Mouse (Mus musculus) liver, embryonic 14.5 days (tissue): ENCODE results near the gene Gm11273. TPM values are rescaled to one million over a fixed set of nuclear protein-coding genes. Genes with fewer than 3 reads are reported as not detected.
"Not testable (repeated sequence)": the region's sequence is repeated elsewhere in the genome, so short reads cannot be mapped to it uniquely, and the experiment has no call there.

Experiments
- ATAC-seq: fragments of 200-750 bp; cut with Nextera tagmentation; 2 replicates; pipeline ENCODE4 v1.8.0; 2017; ENCODE audit warnings: moderate number of reproducible peaks, mild to moderate bottlenecking, moderate library complexity; ENCODE audit not compliant: insufficient read depth
- DNase-seq, 3 experiments: peaks; one replicate each; pipeline ENCODE4 v3.0.0-alpha.2; 2012 to 2013; ENCODE audit warnings: low read depth in 3 of 3, low spot score in 3 of 3
- H3K27ac ChIP-seq: fragments of 300-500 bp; sonication (generic); 2 replicates; pipeline ENCODE4 v1.5.1; 2014; ENCODE audit warnings: moderate library complexity, mild to moderate bottlenecking, control low read depth, inconsistent platforms
- H3K27me3 ChIP-seq: fragments of 300-500 bp; sonication (generic); 2 replicates; pipeline ENCODE4 v1.6.1; 2014; ENCODE audit warnings: mild to moderate bottlenecking, low read length, moderate library complexity; ENCODE audit not compliant: control insufficient read depth, insufficient read depth
- H3K36me3 ChIP-seq: fragments of 300-500 bp; sonication (generic); replicated peaks from 2 replicates; pipeline ENCODE4 v1.6.1; 2014; ENCODE audit warnings: low read depth; ENCODE audit not compliant: control insufficient read depth, insufficient read depth
- H3K4me1 ChIP-seq, 2 experiments: fragments of 200-500 bp in 1 of 2; fragments of 300-500 bp in 1 of 2; sonication (generic) in 1 of 2; replicated peaks; 2 replicates each; pipeline ENCODE4 v1.6.1; 2012 to 2014; ENCODE audit warnings: antibody characterized with exemption in 1 of 2, inconsistent platforms in 1 of 2, low read length in 1 of 2; ENCODE audit not compliant: control insufficient read depth in 2 of 2, insufficient read depth in 2 of 2
- H3K4me2 ChIP-seq: fragments of 300-500 bp; sonication (generic); 2 replicates; pipeline ENCODE4 v1.6.1; 2014; ENCODE audit warnings: low read depth, mild to moderate bottlenecking, control low read depth, moderate library complexity
- H3K4me3 ChIP-seq, 2 experiments: fragments of 200-500 bp in 1 of 2; fragments of 300-500 bp in 1 of 2; sonication (generic) in 1 of 2; 2 replicates each; pipeline ENCODE4 v1.5.1; 2012 to 2014; ENCODE audit warnings: low read depth in 2 of 2, low read length in 2 of 2, mild to moderate bottlenecking in 2 of 2, control low read depth in 1 of 2, inconsistent platforms in 1 of 2, moderate library complexity in 1 of 2; ENCODE audit not compliant: insufficient read depth in 1 of 2
- H3K9ac ChIP-seq: fragments of 300-500 bp; sonication (generic); replicated peaks from 2 replicates; pipeline ENCODE4 v1.6.1; 2014; ENCODE audit warnings: mild to moderate bottlenecking, control low read depth, moderate library complexity
- H3K9me3 ChIP-seq: fragments of 300-500 bp; sonication (generic); 2 replicates; pipeline ENCODE4 v1.6.1; 2016; ENCODE audit warnings: low read length, mixed read lengths; ENCODE audit not compliant: control insufficient read depth
- CTCF ChIP-seq: IDR thresholded peaks from 2 replicates; pipeline ENCODE4 v1.5.1; 2016; ENCODE audit warnings: antibody characterized with exemption, low read depth, control low read depth
- EP300 ChIP-seq: IDR thresholded peaks from 2 replicates; pipeline ENCODE4 v1.6.1; 2016; ENCODE audit warnings: antibody characterized with exemption, low read depth
- WGBS: fragments of 180-500 bp; shearing (Covaris S2); extraction: QIAGEN DNeasy Blood & Tissue Kit; methylation state at CpG from one replicate; pipeline ENCODE4 v1.1.7; 2014; ENCODE audit not compliant: insufficient replicate concordance; 5-methylcytosine and 5-hydroxymethylcytosine counted together
- polyA plus RNA-seq, 2 experiments: library from polyadenylated mRNA; depleted of rRNA in 1 of 2; stranded (reverse) in 1 of 2; unstranded in 1 of 2; fragments of >200 nt; fragmentation: Nextera tagmentation in 1 of 2; extraction: Ambion mirVana in 1 of 2; gene quantifications; 2 replicates each; pipeline versions ENCODE4 v1.2.1 to v1.2.3; 2012 to 2014

The Gm11273 gene
- polyA plus RNA-seq, 2 experiments = 5.5 to 5.7 TPM

DNA sequence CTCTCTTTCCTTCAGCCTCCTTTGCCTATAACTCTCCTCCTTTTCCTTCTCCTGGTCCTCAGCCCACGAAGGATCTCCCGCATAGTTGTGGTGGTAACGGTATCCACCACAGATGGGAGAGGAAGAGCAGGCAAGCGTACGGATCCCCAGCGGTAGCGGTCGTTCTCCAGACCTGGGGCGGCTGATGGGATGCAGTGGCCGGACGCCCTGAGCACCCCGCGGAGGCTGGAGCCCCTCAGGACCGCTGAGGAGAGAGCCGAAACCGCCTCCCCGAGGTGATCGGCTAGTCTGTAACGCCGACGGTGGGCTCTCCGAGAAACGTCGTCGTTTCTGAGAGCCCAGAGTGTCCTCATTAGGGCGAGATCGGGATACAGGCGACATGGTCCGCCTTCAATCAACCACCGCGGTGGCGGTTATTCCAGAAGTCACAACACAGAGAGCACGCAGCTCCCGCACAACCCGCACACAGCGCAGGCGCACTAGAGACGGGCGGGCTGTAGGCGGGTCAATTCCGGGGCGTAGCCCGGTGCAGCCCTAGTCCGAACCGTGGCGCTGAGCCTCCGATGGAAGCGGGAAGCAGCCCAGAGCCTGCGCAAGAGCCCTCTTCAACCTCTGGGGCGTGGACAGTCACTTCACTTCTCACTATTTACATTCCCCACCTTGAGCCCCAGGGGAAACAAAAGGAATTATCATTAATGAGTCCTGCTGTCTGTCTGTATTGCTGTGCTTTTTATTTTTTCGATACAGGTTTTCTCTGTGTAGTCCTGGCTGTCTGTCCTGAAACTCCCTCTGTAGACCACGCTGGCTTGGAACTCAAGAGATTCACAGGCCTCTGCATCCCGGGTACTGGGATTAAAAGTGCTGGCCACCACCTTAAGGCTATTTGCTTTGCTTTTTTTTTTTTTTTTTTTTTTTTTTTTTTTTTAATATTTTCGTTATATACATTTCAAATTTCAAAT, 32.9 kb downstream of the Gm11273 start, which contains the start of gene Nkapl:
TSS of gene Nkapl (minus strand) at position 449 of the 959 bp plus-strand sequence.
- Histone ChIP-seq H3K4me3 (peak within 1 kb of the TSS; percentile 64 to 84), H3K9ac (peak within 1 kb of the TSS; percentile 76), H3K4me2 (peak within 1 kb of the TSS; percentile 97), H3K27ac (no peak within 1 kb of the TSS), H3K4me1 (peaks cover 7 to 8% of the 10 kb centered on the region in 2 experiments), H3K27me3 (peaks cover 8% of the 10 kb centered on the region), H3K9me3 (no peaks in the 10 kb centered on the region), H3K36me3 (no peaks in the 10 kb centered on the region)
- WGBS = under 1% methylated on average over 54 of the region's 54 CpGs
- peak; percentile 100 for ATAC-seq
- DNase-seq = peak; percentile 81 to 85 (median 82)
- TF ChIP-seq EP300 (no peak), CTCF (peak; percentile 29)

DNA sequence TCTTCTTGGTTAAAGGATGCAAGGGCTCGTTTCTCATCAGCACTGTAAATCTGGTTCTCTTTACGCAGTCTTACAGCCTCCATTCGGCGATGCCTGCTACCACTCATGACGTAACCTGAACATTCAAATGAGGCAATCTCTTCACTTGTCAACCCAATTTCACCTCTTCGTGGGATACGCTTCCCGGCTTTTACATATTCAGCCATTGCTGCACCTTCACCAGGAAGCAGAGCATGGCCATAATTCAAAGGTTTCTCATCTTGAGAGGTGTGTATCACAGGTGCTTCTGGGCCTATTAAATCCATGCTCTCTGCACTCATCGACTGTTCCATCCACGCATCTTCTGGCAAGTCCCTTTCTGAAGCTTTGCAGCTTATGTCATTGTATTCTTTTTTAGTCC, 33.9 kb downstream of the Gm11273 start:
- TF ChIP-seq CTCF = no peak
- TF ChIP-seq EP300 = no peak
- H3K36me3 ChIP-seq = no peaks in the 10 kb centered on the region
- H3K27ac ChIP-seq = no peak overlapping the region
- H3K9me3 ChIP-seq = no peaks in the 10 kb centered on the region
- no peak overlapping the region for H3K4me3 ChIP-seq
- WGBS = 70% methylated on average over 10 of the region's 10 CpGs
- peaks cover 3 to 6% of the 10 kb centered on the region in 2 experiments for H3K4me1 ChIP-seq
- H3K9ac ChIP-seq = no peak overlapping the region
- ATAC-seq = no peak
- peak overlapping the region; percentile 97 for H3K4me2 ChIP-seq
- peaks cover 8% of the 10 kb centered on the region for H3K27me3 ChIP-seq
- no peak for DNase-seq

DNA sequence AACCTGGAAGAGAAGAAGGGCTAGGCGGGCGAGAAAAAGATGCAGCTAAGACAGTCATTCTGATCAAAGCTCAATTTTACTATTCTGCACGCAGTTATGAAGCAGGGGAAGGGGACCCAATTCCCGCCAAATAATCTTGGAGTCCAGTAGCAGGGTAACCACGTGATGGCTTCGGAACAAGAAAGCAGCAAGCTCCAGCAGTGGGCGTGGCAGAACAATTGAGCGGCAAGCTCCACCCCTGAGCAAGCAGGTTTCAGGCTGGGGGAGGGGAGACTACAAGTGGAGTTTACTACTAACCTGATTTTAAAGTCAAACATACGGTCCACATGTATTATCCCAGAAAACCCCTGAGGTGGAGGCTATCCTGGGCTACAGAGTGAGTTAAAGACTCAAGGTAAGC, 38.7 kb downstream of the Gm11273 start:
- not testable (repeated sequence) for ATAC-seq

DNA sequence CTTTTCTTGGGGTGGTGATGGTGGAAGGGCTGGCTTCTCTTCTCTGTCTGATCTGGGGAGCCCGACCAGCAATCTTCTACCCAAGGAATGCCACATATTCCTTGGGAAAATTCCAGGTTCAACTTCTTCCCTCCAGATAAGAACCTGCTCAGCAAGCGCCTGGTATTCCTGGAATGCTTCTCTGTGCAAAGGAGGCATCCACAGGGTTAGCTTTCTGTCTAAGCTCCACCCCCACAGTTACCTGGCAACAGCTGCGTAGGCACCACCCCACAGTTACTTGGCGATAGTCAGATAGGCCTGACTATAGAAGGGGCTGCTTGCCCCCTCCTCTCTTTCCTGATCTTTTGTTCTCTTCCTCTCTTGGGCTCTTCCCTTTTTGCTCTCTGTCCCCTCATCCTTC, 44.9 kb downstream of the Gm11273 start:
- H3K9me3 ChIP-seq = no peaks in the 10 kb centered on the region
- H3K4me3 ChIP-seq = no peak overlapping the region
- H3K9ac ChIP-seq = no peak overlapping the region
- DNase-seq (no peak), ATAC-seq (no peak)
- H3K4me2 ChIP-seq = no peak overlapping the region
- peaks cover 2 to 13% of the 10 kb centered on the region in 2 experiments; a peak in 3 of 4 replicates for H3K4me1 ChIP-seq
- H3K27ac ChIP-seq = no peak overlapping the region
- H3K36me3 ChIP-seq = no peaks in the 10 kb centered on the region
- WGBS = 26% methylated on average over 4 of the region's 4 CpGs
- no peak for TF ChIP-seq EP300
- TF ChIP-seq CTCF = no peak
- no peaks in the 10 kb centered on the region for H3K27me3 ChIP-seq

More for the DNA sequence above, 38.7 kb downstream of the Gm11273 start:
- not testable (repeated sequence) for DNase-seq, H3K9ac ChIP-seq, H3K27me3 ChIP-seq, H3K4me3 ChIP-seq, H3K4me2 ChIP-seq, H3K4me1 ChIP-seq, H3K27ac ChIP-seq, H3K36me3 ChIP-seq, H3K9me3 ChIP-seq
- 40% methylated on average over 9 of the region's 9 CpGs for WGBS

DNA sequence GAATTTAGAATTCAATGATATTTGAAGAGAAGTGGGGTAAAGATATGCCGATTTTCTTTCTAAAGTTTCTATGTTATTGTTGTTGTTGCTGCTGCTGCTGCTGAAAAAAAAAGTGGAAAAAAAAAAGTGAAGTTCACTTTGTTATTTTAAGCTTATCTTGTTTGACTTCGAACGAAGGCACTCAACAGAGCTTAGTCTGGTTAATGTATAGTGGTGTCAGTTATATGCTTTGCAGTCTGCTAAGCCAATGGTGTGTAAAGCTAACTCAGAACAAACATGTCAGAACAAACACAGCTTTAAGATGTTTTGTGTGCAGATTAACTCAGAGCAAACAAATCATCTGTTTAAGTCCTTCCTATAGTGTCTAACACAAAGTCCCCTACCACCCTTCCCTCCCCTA, 47.1 kb downstream of the Gm11273 start:
- peak overlapping the region; percentile 77 for H3K4me2 ChIP-seq
- DNase-seq = no peak
- 54% methylated on average over 3 of the region's 3 CpGs for WGBS
- H3K4me3 ChIP-seq = peak overlapping the region in 1 of 2 experiments; percentile 68; a peak in 2 of 4 replicates
- H3K4me1 ChIP-seq = peaks cover 2 to 13% of the 10 kb centered on the region in 2 experiments; a peak in 3 of 4 replicates
- H3K9me3 ChIP-seq = no peaks in the 10 kb centered on the region
- ATAC-seq = peak; percentile 59; the same call in 1 of the 2 replicates
- H3K9ac ChIP-seq = no peak overlapping the region
- H3K27me3 ChIP-seq = no peaks in the 10 kb centered on the region
- H3K27ac ChIP-seq = no peak overlapping the region
- TF ChIP-seq EP300 (no peak), CTCF (no peak)
- no peaks in the 10 kb centered on the region for H3K36me3 ChIP-seq
